Mouse (Mus musculus) ES-Bruce4 (cell line): ENCODE results near the gene Sept10.
A peak's percentile ranks its signal among the peaks of the same experiment; 100 is the strongest.

ENCODE experiments used
- CTCF ChIP-seq: IDR thresholded peaks from one replicate; pipeline ENCODE4 v1.8.1; 2011; ENCODE audit warnings: low read depth, low read length
- EP300 ChIP-seq: IDR thresholded peaks from 2 replicates; pipeline ENCODE4 v1.6.1; 2011; ENCODE audit warnings: low read depth, low read length; ENCODE audit not compliant: insufficient read depth
- POLR2A ChIP-seq: IDR thresholded peaks from one replicate; pipeline ENCODE4 v1.8.1; 2011; ENCODE audit warnings: low read length; ENCODE audit not compliant: insufficient read depth

- TF ChIP-seq EP300 (peak; percentile 85; the same call in 1 of the 2 replicates), CTCF (no peak), POLR2A (no peak)
Measured at GRCm38 (mm10) chr10:59265674-59266073, 44.0 kb upstream of the Sept10 start.
